Mouse (Mus musculus): ENCODE measurements around the gene BC029722. TPM values are rescaled to one million over a fixed set of nuclear protein-coding genes. Genes with fewer than 3 reads are reported as not detected.
A peak's percentile ranks its signal among the peaks of the same experiment; 100 is the strongest.

The BC029722 gene
- 39.5 and 40.2 TPM in 2 replicates for polyA plus RNA-seq (2015; fragmentation: Nextera tagmentation; extraction: Ambion mirVana)

DNA sequence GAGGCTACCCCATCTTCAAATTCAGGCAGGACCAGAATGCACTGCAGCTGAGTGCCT, at the start of gene BC029722:
Gene BC029722, minus strand, starts transcription at position 35 of the 57 bp plus-strand sequence.
- Histone ChIP-seq H3K9me3 (no peaks in the 10 kb centered on the region), H3K27me3 (replicated peaks) (no peaks in the 10 kb centered on the region), H3K27ac (peak within 1 kb of the TSS; percentile 82), H3K4me1 (peaks cover 23% of the 10 kb centered on the region), H3K4me3 (peak within 1 kb of the TSS; percentile 49), H3K9ac (peak within 1 kb of the TSS; percentile 68), H3K36me3 (replicated peaks) (peaks cover 24% of the 10 kb centered on the region), H3K4me2 (peak within 1 kb of the TSS; percentile 67)
- ATAC-seq (replicated peaks) = no peak

GRCm38 (mm10) chr2:155868320-155868719, 49.1 kb upstream of the BC029722 start:
- no peak overlapping the region for H3K9ac ChIP-seq
- WGBS = 96% methylated on average over 8 of the region's 8 CpGs
- no peak for ATAC-seq (replicated peaks)
- peaks cover 3% of the 10 kb centered on the region for H3K4me1 ChIP-seq
- no peak overlapping the region for H3K27ac ChIP-seq
- H3K36me3 ChIP-seq (replicated peaks) = no peaks in the 10 kb centered on the region
- H3K4me2 ChIP-seq = no peak overlapping the region
- H3K4me3 ChIP-seq = no peak overlapping the region
- no peaks in the 10 kb centered on the region for H3K27me3 ChIP-seq (replicated peaks)
- no peaks in the 10 kb centered on the region for H3K9me3 ChIP-seq

- H3K4me2 ChIP-seq = peak overlapping the region; percentile 13; the same call in 1 of the 2 replicates
- H3K9me3 ChIP-seq = no peaks in the 10 kb centered on the region
- H3K4me3 ChIP-seq = no peak overlapping the region
- H3K27me3 ChIP-seq (replicated peaks) = no peaks in the 10 kb centered on the region
- ATAC-seq (replicated peaks) = peak; percentile 74
- WGBS = 46% methylated on average over 11 of the region's 11 CpGs
- no peaks in the 10 kb centered on the region for H3K36me3 ChIP-seq (replicated peaks)
- peak overlapping the region; percentile 45 for H3K27ac ChIP-seq
- H3K4me1 ChIP-seq = peaks cover 6% of the 10 kb centered on the region
- no peak overlapping the region for H3K9ac ChIP-seq
These were observed 44.2 kb upstream of the BC029722 start for GRCm38 (mm10) chr2:155863301-155863867.

DNA sequence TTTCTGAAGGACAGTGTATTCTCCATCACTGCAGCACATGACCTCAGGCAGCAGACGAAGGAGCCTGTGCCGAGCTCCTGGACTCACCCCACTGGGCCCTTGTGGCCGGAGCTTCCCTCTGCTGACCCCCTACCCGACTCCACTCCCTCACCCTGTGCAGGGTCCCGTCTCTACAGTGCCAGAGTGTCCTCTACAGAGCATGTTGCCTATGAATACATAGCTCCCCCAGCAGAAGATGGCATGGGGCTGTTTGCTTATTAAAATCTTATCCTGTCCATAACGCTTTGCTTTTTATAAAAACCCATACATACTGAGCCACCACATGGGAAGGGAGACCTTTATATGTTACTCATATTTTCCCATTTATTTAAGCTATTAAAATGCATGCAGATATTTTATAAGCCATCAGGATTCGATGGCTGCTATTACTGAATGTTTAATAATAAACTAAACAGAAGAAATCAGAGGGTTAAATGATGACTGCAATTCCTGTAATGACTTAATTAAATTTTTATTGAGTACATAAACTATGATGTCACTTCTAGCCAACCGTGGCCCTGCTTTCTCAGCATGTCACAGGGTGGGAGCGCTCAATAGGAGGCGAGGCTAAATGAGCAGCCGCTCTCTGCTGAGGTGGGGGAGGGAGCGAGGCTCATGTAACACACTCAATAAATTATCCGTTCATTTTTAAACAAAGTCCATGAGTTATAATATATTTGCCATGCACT, 43.5 kb upstream of the BC029722 start:
- 58% methylated on average over 13 of the region's 13 CpGs for WGBS
- peak overlapping the region; percentile 55; the same call in 1 of the 2 replicates for H3K27ac ChIP-seq
- no peaks in the 10 kb centered on the region for H3K27me3 ChIP-seq (replicated peaks)
- peak; percentile 93 for ATAC-seq (replicated peaks)
- no peak overlapping the region for H3K9ac ChIP-seq
- H3K9me3 ChIP-seq = no peaks in the 10 kb centered on the region
- peak overlapping the region; percentile 13; the same call in 1 of the 2 replicates for H3K4me2 ChIP-seq
- H3K4me3 ChIP-seq = no peak overlapping the region
- peaks cover 6% of the 10 kb centered on the region for H3K4me1 ChIP-seq
- no peaks in the 10 kb centered on the region for H3K36me3 ChIP-seq (replicated peaks)

DNA sequence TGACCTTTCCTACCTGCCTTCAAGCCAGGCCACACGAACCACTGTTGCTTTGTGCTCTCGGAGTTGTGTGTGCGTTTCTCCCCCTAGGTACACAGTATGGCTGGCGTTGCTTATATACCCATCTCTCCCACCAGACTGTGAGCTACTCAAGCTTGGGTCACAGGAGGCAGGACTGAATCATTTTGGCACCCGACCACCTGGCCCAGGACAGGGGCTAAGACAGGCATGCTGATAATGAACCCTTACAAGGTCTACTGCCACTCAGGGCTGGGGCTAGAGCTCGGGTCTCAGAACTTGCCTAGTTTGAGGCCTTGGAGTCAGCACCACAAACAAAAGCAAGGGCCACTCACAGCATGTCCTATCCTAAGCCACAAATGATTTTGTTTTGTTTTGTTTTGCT, 42.4 kb upstream of the BC029722 start:
- H3K27ac ChIP-seq = no peak overlapping the region
- ATAC-seq (replicated peaks) = no peak
- no peak overlapping the region for H3K9ac ChIP-seq

GRCm38 (mm10) chr2:155860102-155860501, 40.9 kb upstream of the BC029722 start:
- 85% methylated on average over 7 of the region's 7 CpGs for WGBS
- Histone ChIP-seq H3K36me3 (replicated peaks) (no peaks in the 10 kb centered on the region), H3K4me2 (no peak overlapping the region), H3K27me3 (replicated peaks) (no peaks in the 10 kb centered on the region), H3K27ac (no peak overlapping the region), H3K4me1 (peaks cover 6% of the 10 kb centered on the region), H3K9ac (no peak overlapping the region), H3K4me3 (no peak overlapping the region), H3K9me3 (no peaks in the 10 kb centered on the region)
- no peak for ATAC-seq (replicated peaks)

More for the DNA sequence above, 42.4 kb upstream of the BC029722 start:
- Histone ChIP-seq H3K36me3 (replicated peaks) (no peaks in the 10 kb centered on the region), H3K4me3 (no peak overlapping the region), H3K27me3 (replicated peaks) (no peaks in the 10 kb centered on the region), H3K4me1 (peaks cover 6% of the 10 kb centered on the region), H3K4me2 (no peak overlapping the region), H3K9me3 (no peaks in the 10 kb centered on the region)
- 94% methylated on average over 6 of the region's 6 CpGs for WGBS

- no peak overlapping the region for H3K9ac ChIP-seq
- 91% methylated on average over 5 of the region's 5 CpGs for WGBS
These were observed 33.3 kb upstream of the BC029722 start for GRCm38 (mm10) chr2:155852536-155852935.

GRCm38 (mm10) chr2:155850120-155850519, 30.9 kb upstream of the BC029722 start:
- no peaks in the 10 kb centered on the region for H3K4me1 ChIP-seq
- H3K9me3 ChIP-seq = no peaks in the 10 kb centered on the region
- no peak overlapping the region for H3K4me2 ChIP-seq
- H3K27ac ChIP-seq = no peak overlapping the region
- WGBS = 86% methylated on average over 7 of the region's 7 CpGs
- ATAC-seq (replicated peaks) = no peak
- H3K9ac ChIP-seq = no peak overlapping the region
- peaks cover 13% of the 10 kb centered on the region; the same call in 1 of the 2 replicates for H3K36me3 ChIP-seq (replicated peaks)
- H3K4me3 ChIP-seq = no peak overlapping the region
- no peaks in the 10 kb centered on the region for H3K27me3 ChIP-seq (replicated peaks)

More at GRCm38 (mm10) chr2:155852536-155852935, 33.3 kb upstream of the BC029722 start:
- H3K27me3 ChIP-seq (replicated peaks) = no peaks in the 10 kb centered on the region
- H3K27ac ChIP-seq = no peak overlapping the region
- H3K4me3 ChIP-seq = no peak overlapping the region
- H3K4me1 ChIP-seq = no peaks in the 10 kb centered on the region
- peaks cover 4% of the 10 kb centered on the region; the same call in 1 of the 2 replicates for H3K36me3 ChIP-seq (replicated peaks)
- no peak for ATAC-seq (replicated peaks)
- H3K4me2 ChIP-seq = no peak overlapping the region
- H3K9me3 ChIP-seq = no peaks in the 10 kb centered on the region

GRCm38 (mm10) chr2:155849464-155849863, 30.2 kb upstream of the BC029722 start:
- H3K4me3 ChIP-seq = no peak overlapping the region
- no peak for ATAC-seq (replicated peaks)
- no peaks in the 10 kb centered on the region for H3K9me3 ChIP-seq
- H3K4me1 ChIP-seq = no peaks in the 10 kb centered on the region
- peaks cover 13% of the 10 kb centered on the region; the same call in 1 of the 2 replicates for H3K36me3 ChIP-seq (replicated peaks)
- no peaks in the 10 kb centered on the region for H3K27me3 ChIP-seq (replicated peaks)
- H3K27ac ChIP-seq = no peak overlapping the region
- WGBS = 67% methylated on average over 7 of the region's 7 CpGs
- no peak overlapping the region for H3K9ac ChIP-seq
- H3K4me2 ChIP-seq = no peak overlapping the region

DNA sequence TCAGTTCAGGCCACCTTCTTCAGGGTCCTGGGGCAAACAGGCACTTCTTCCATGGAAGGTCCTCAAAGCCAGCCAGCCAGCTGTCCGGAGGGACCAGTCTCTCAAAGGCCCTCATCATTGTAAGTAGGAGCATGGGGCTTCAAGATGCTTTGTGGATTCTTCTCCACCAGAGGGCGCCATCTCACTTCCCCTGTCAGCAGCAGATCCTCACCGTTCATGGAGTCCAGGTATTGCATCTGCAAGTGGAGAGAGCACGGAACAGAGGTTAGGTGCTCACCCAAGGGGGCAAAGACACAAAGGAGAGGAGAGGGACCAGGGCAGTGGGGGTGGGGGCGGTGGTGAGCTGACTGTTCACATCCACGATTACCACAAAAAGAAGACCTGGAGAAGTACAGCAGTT, 29.1 kb upstream of the BC029722 start:
- WGBS = 30% methylated on average over 6 of the region's 6 CpGs
- H3K4me2 ChIP-seq = no peak overlapping the region
- no peak overlapping the region for H3K9ac ChIP-seq
- H3K27ac ChIP-seq = no peak overlapping the region
- H3K9me3 ChIP-seq = no peaks in the 10 kb centered on the region
- ATAC-seq (replicated peaks) = no peak
- no peaks in the 10 kb centered on the region for H3K4me1 ChIP-seq
- H3K36me3 ChIP-seq (replicated peaks) = peaks cover 13% of the 10 kb centered on the region; the same call in 1 of the 2 replicates
- H3K4me3 ChIP-seq = no peak overlapping the region
- H3K27me3 ChIP-seq (replicated peaks) = no peaks in the 10 kb centered on the region

DNA sequence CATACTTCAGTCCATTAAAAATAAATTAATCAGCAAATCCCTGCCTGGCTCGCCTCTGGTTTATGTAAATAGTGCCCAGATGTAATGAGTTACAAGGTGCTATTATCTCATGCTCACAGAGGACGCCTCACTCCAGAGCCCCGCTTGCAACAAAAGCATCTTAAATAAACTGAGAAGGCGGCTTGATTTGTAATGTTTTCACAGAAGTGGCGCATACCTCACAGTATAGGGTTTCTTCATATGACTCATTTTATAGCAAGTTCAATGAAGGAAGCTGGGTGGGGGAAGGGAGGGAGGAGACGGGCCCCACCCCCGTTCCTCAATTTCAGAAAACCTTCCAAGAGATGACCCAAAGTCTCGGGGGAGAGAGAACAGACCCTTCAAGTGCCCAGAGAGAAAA, 27.7 kb upstream of the BC029722 start:
- H3K36me3 ChIP-seq (replicated peaks) = peaks cover 13% of the 10 kb centered on the region; the same call in 1 of the 2 replicates
- H3K9ac ChIP-seq = no peak overlapping the region
- 91% methylated on average over 8 of the region's 8 CpGs for WGBS
- no peaks in the 10 kb centered on the region for H3K4me1 ChIP-seq
- H3K27me3 ChIP-seq (replicated peaks) = no peaks in the 10 kb centered on the region
- H3K4me3 ChIP-seq = no peak overlapping the region
- no peak overlapping the region for H3K4me2 ChIP-seq
- ATAC-seq (replicated peaks) = no peak
- no peak overlapping the region for H3K27ac ChIP-seq
- no peaks in the 10 kb centered on the region for H3K9me3 ChIP-seq

GRCm38 (mm10) chr2:155838961-155839360, 19.7 kb upstream of the BC029722 start:
- Histone ChIP-seq H3K36me3 (replicated peaks) (no peaks in the 10 kb centered on the region), H3K4me3 (no peak overlapping the region), H3K4me1 (no peaks in the 10 kb centered on the region), H3K9me3 (no peaks in the 10 kb centered on the region), H3K27ac (no peak overlapping the region), H3K9ac (no peak overlapping the region), H3K27me3 (replicated peaks) (no peaks in the 10 kb centered on the region), H3K4me2 (no peak overlapping the region)
- 81% methylated on average over 4 of the region's 4 CpGs for WGBS
- ATAC-seq (replicated peaks) = no peak

GRCm38 (mm10) chr2:155837961-155838360, 18.7 kb upstream of the BC029722 start:
- no peaks in the 10 kb centered on the region for H3K27me3 ChIP-seq (replicated peaks)
- H3K9me3 ChIP-seq = no peaks in the 10 kb centered on the region
- H3K4me2 ChIP-seq = no peak overlapping the region
- H3K27ac ChIP-seq = no peak overlapping the region
- no peak overlapping the region for H3K4me3 ChIP-seq
- WGBS = 80% methylated on average over 3 of the region's 3 CpGs
- no peaks in the 10 kb centered on the region for H3K4me1 ChIP-seq
- H3K9ac ChIP-seq = no peak overlapping the region
- H3K36me3 ChIP-seq (replicated peaks) = no peaks in the 10 kb centered on the region
- no peak for ATAC-seq (replicated peaks)
